Mouse (Mus musculus): ENCODE results near the gene Dpp7. TPM values are rescaled to one million over a fixed set of nuclear protein-coding genes. Genes with fewer than 3 reads are reported as not detected.

Gene Dpp7
- polyA plus RNA-seq (2015; fragmentation: Nextera tagmentation; extraction: Ambion mirVana) = 21.3 and 24.7 TPM in 2 replicates

GRCm38 (mm10) chr2:25356208-25357079, at the start of gene Dpp7:
Gene Dpp7, minus strand, starts transcription at chr2:25356359.
- H3K36me3 ChIP-seq = peaks cover 18% of the 10 kb centered on the region
- H3K9me3 ChIP-seq = no peaks in the 10 kb centered on the region
- H3K27me3 ChIP-seq = no peaks in the 10 kb centered on the region
- peak; percentile 89 for ATAC-seq (ENCODE audit: low FRiP score, low read depth)
- no peak within 1 kb of the TSS for H3K27ac ChIP-seq
- H3K4me2 ChIP-seq (replicated peaks) = peak within 1 kb of the TSS; percentile 77
- H3K4me3 ChIP-seq = peak within 1 kb of the TSS; percentile 61
- peak within 1 kb of the TSS; percentile 71 for H3K9ac ChIP-seq
- H3K4me1 ChIP-seq = peaks cover 21% of the 10 kb centered on the region
- WGBS = 5% methylated on average over 13 of the region's 13 CpGs

DNA sequence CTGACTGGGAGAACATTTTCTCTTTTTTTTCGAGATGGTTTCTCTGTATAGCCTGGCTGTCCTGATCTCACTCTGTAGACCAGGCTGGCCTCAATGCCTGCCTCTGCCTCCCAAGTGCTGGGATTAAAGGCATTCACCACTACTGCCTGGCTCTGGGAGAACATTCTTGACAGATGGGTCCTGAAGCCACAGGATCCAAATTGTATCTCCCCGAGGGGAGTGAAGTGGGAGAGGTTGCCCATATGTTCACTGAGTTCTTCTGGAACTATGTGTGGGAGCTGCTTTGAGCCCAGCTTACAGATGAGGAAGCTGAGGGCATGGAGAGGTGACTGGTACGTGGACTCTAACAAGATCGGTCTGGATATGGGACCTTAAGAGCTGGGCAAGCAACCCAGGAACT, 47.8 kb upstream of the Dpp7 start:
- peak overlapping the region; percentile 58 for H3K4me3 ChIP-seq
- H3K4me1 ChIP-seq = peaks cover 7% of the 10 kb centered on the region; the same call in 1 of the 2 replicates
- peak overlapping the region; percentile 73 for H3K4me2 ChIP-seq (replicated peaks)

DNA sequence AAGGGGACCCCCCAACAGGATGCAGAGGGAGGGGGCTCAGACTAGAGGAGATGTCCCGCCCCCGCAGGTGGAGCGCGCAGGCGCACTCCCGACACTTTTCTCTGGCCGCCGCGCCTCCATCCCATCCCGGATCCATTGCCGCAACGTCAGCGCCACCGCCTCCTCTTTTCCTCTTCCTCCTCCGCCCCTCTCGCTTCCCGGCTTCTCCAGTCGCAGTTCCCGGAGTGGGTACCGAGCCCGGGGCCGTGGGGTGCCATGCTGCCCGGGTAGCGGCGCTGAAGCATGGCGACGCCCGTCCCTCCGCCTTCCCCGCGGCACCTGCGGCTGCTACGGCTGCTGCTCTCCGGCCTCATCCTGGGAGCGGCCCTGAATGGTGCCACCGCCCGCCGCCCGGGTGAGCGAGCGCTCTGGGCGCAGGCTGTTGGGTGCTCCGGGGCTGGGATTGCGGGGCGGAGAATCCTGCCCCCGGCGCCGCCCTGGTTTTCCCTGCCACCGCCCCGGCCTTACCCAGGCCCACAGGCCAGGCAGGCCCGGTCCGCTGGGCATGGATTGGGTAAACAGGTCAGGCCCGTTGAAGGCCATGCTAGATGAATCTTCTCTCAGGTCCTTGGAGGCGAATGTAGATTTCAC, 46.9 kb upstream of the Dpp7 start:
- peaks cover 100% of the 10 kb centered on the region for H3K27me3 ChIP-seq
- peak overlapping the region; percentile 73 for H3K4me2 ChIP-seq (replicated peaks)
- 1% methylated on average over 54 of the region's 54 CpGs for WGBS
- H3K4me3 ChIP-seq = peak overlapping the region; percentile 58
- H3K9me3 ChIP-seq = no peaks in the 10 kb centered on the region
- H3K4me1 ChIP-seq = peaks cover 7% of the 10 kb centered on the region; the same call in 1 of the 2 replicates
- no peak overlapping the region for H3K27ac ChIP-seq
- no peaks in the 10 kb centered on the region for H3K36me3 ChIP-seq
- ATAC-seq (ENCODE audit: low FRiP score, low read depth) = peak; percentile 33; the same call in 1 of the 2 replicates
- peak overlapping the region; percentile 68 for H3K9ac ChIP-seq

More for the DNA sequence above, 47.8 kb upstream of the Dpp7 start:
- H3K9ac ChIP-seq = no peak overlapping the region
- H3K27ac ChIP-seq = no peak overlapping the region
- H3K27me3 ChIP-seq = peaks cover 97% of the 10 kb centered on the region
- H3K36me3 ChIP-seq = no peaks in the 10 kb centered on the region
- ATAC-seq (ENCODE audit: low FRiP score, low read depth) = no peak
- 76% methylated on average over 4 of the region's 4 CpGs for WGBS
- no peaks in the 10 kb centered on the region for H3K9me3 ChIP-seq

DNA sequence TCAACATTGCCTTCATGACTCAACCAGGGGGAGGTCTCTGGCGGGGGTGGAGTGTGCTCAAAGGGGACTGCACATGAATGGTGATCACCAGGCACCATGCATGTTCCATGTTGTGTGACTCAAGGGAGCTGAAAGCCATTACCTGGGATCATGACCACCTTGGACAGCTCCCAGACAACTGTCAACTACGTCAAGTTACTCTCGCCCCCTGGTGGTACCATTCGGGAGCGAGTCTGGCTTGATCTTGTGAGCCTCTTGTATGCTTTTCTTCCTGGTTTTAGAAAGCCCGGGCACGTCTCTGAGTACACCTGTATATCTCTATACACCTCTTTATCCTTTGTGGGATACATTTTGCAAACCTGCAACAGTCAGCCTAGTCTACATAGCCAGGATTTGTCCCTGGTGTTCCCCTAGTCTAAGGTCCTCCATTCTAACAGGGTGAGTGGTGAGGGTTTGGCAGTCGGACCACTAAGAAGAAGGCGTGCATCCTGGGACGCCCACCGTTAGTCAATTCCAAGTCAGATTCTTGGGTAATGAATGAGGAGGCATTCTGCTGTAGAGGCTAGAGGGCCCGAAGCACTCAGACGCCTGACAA, 46.3 kb upstream of the Dpp7 start:
- Histone ChIP-seq H3K27me3 (peaks cover 100% of the 10 kb centered on the region), H3K36me3 (no peaks in the 10 kb centered on the region), H3K4me1 (peaks cover 7% of the 10 kb centered on the region; the same call in 1 of the 2 replicates), H3K9me3 (no peaks in the 10 kb centered on the region), H3K4me3 (peak overlapping the region; percentile 58), H3K4me2 (replicated peaks) (peak overlapping the region; percentile 73), H3K27ac (no peak overlapping the region), H3K9ac (peak overlapping the region; percentile 68; the same call in 1 of the 2 replicates)
- no peak for ATAC-seq (ENCODE audit: low FRiP score, low read depth)
- WGBS = 2% methylated on average over 13 of the region's 13 CpGs

DNA sequence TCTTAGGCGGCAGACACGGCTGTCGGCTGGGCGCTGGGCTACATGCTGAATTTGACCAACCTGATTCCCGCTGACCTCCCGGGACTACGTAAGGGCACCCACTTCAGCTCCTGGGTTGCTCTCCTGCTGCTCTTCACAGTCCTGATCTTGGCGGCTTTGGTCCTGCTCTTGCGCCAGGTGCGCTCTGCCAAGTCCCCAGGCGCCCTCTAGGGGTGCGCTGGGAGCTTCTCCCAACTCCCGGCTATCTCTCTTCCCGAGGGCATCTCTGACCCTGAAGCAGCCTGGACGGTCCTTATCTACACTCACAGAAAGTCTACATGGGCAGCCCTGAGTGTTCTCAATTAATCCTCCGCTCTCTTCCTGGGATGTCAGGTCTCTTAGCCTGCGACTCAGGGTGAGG, 44.6 kb upstream of the Dpp7 start:
- Histone ChIP-seq H3K27ac (no peak overlapping the region), H3K36me3 (no peaks in the 10 kb centered on the region), H3K4me2 (replicated peaks) (peak overlapping the region; percentile 23; the same call in 1 of the 2 replicates), H3K4me3 (no peak overlapping the region; the same call in 1 of the 2 replicates), H3K4me1 (peaks cover 12% of the 10 kb centered on the region), H3K9me3 (no peaks in the 10 kb centered on the region), H3K27me3 (peaks cover 100% of the 10 kb centered on the region), H3K9ac (no peak overlapping the region)
- WGBS = 4% methylated on average over 17 of the region's 17 CpGs
- ATAC-seq (ENCODE audit: low FRiP score, low read depth) = no peak

GRCm38 (mm10) chr2:25400291-25400690, 44.1 kb upstream of the Dpp7 start:
- Histone ChIP-seq H3K9ac (no peak overlapping the region), H3K4me3 (no peak overlapping the region; the same call in 1 of the 2 replicates), H3K9me3 (no peaks in the 10 kb centered on the region), H3K27me3 (peaks cover 100% of the 10 kb centered on the region), H3K4me2 (replicated peaks) (peak overlapping the region; percentile 23; the same call in 1 of the 2 replicates), H3K36me3 (no peaks in the 10 kb centered on the region), H3K27ac (no peak overlapping the region), H3K4me1 (peaks cover 15% of the 10 kb centered on the region)
- WGBS = 27% methylated on average over 16 of the region's 16 CpGs
- no peak for ATAC-seq (ENCODE audit: low FRiP score, low read depth)

DNA sequence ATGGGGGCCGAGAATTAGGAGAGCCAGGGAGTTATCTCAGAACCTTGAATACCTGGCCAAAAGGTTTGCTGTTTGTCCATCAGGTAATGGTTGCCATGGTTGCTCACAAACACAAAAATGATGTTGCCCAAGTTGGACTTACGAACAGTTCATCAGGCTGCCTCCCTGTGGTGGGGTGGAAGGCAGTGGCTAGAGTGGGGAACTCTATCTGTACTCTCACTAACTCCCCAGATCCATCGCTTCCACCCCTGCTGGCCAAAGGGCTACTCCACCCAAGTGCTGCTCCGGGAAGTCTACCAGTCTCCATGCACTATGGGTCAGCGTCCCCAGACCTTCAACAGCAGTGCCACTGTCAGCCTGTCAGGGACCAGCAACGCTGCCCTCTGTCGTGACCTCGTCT, 42.9 kb upstream of the Dpp7 start, which contains the start of gene Npdc1:
Gene Npdc1 (plus strand): TSS at position 301 of the 400 bp plus-strand sequence.
- Histone ChIP-seq H3K4me3 (no peak within 1 kb of the TSS), H3K4me1 (peaks cover 19% of the 10 kb centered on the region), H3K9ac (no peak within 1 kb of the TSS), H3K9me3 (no peaks in the 10 kb centered on the region), H3K4me2 (replicated peaks) (no peak within 1 kb of the TSS), H3K27me3 (peaks cover 100% of the 10 kb centered on the region), H3K27ac (no peak within 1 kb of the TSS), H3K36me3 (no peaks in the 10 kb centered on the region)
- WGBS = 69% methylated on average over 8 of the region's 8 CpGs
- no peak for ATAC-seq (ENCODE audit: low FRiP score, low read depth)

- ATAC-seq (ENCODE audit: low FRiP score, low read depth) = no peak
- Histone ChIP-seq H3K4me3 (no peak overlapping the region), H3K9me3 (no peaks in the 10 kb centered on the region), H3K27me3 (peaks cover 100% of the 10 kb centered on the region), H3K4me2 (replicated peaks) (no peak overlapping the region), H3K9ac (no peak overlapping the region), H3K36me3 (no peaks in the 10 kb centered on the region), H3K4me1 (peaks cover 16% of the 10 kb centered on the region), H3K27ac (no peak overlapping the region)
- WGBS = 90% methylated on average over 7 of the region's 7 CpGs
These were observed 41.9 kb upstream of the Dpp7 start for GRCm38 (mm10) chr2:25398065-25398464.

DNA sequence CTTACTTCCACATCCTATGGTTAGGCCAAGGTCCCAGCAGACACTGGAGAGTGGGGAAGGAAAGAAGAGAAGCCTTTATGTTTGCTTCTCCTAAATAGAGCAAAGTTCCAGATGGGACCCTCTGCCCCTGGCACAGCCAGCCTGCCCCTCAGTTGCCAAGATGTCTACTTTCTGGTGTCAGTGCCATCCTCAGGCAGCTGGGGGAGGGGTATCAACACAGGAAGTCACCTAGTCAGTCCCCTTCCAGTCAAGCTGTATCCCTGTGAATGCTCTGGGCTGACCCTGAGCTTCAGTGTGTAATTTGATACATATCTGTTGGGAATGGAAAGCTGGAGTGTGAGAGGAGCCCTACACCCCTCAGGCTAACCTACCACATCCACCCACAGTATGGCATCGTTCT, 40.9 kb upstream of the Dpp7 start:
- 33% methylated on average over 1 of the region's 1 CpGs for WGBS
- H3K4me2 ChIP-seq (replicated peaks) = no peak overlapping the region
- H3K27me3 ChIP-seq = peaks cover 97% of the 10 kb centered on the region
- H3K4me3 ChIP-seq = no peak overlapping the region
- H3K27ac ChIP-seq = no peak overlapping the region
- no peak for ATAC-seq (ENCODE audit: low FRiP score, low read depth)
- H3K9me3 ChIP-seq = no peaks in the 10 kb centered on the region
- H3K36me3 ChIP-seq = no peaks in the 10 kb centered on the region
- no peak overlapping the region for H3K9ac ChIP-seq
- peaks cover 13% of the 10 kb centered on the region for H3K4me1 ChIP-seq

GRCm38 (mm10) chr2:25396597-25396983, 40.4 kb upstream of the Dpp7 start:
- no peak overlapping the region for H3K4me3 ChIP-seq
- 23% methylated on average over 3 of the region's 3 CpGs for WGBS
- no peak overlapping the region for H3K27ac ChIP-seq
- H3K27me3 ChIP-seq = peaks cover 96% of the 10 kb centered on the region
- H3K36me3 ChIP-seq = no peaks in the 10 kb centered on the region
- no peak for ATAC-seq (ENCODE audit: low FRiP score, low read depth)
- H3K4me2 ChIP-seq (replicated peaks) = peak overlapping the region; percentile 64
- H3K4me1 ChIP-seq = peaks cover 13% of the 10 kb centered on the region
- no peak overlapping the region for H3K9ac ChIP-seq
- H3K9me3 ChIP-seq = no peaks in the 10 kb centered on the region

DNA sequence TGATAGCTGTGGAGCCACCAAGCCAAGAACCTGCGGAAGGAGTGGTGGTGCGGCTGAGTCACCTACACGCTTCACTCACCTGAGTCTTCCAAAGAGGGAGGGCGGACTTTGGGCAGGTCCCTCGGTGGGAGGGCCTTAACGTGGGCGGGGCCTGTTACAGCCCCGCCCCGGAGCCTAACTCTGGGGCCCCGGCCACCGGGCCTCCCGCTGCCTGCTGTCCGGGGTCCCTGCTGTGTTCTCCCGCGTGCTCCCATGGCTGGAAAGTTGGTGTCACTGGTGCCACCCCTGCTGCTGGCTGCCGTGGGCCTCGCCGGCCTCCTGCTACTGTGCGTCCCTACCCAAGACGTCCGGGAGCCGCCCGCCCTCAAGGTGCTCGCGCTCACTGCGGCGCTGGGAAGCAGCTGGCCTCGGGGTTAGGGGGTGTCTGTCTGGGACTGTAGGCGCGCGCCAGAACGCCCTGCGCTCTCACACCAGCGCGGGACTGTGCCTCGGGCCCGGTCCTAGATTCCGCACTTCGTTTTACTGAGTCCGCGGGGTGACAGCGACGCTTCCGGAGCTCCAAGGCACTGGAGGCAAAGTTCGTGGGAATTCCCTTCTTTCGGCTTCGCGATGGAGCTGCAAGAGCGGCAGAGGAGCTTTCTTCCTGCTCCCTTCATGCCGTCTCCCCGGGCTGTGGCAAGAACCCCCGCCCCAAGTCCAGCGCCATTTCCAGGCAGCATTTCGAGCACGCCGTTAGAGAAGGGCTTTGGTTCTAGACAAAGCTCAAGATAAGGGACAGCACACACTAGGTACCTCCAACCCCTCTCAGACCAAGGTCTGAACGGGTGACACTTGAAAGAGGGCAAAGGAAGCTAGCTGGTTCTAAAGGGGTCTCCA, 39.8 kb upstream of the Dpp7 start, which contains the start of gene Entpd2:
Gene Entpd2 (plus strand): TSS at position 154 of the 876 bp plus-strand sequence.
- no peak for ATAC-seq (ENCODE audit: low FRiP score, low read depth)
- H3K9ac ChIP-seq = no peak within 1 kb of the TSS
- WGBS = under 1% methylated on average over 55 of the region's 57 CpGs

More for the DNA sequence above, 39.8 kb upstream of the Dpp7 start, which contains the start of gene Entpd2:
- H3K9me3 ChIP-seq = no peaks in the 10 kb centered on the region
- H3K27ac ChIP-seq = no peak within 1 kb of the TSS
- H3K27me3 ChIP-seq = peaks cover 90% of the 10 kb centered on the region
- H3K36me3 ChIP-seq = no peaks in the 10 kb centered on the region
- peak within 1 kb of the TSS; percentile 64 for H3K4me2 ChIP-seq (replicated peaks)
- peaks cover 13% of the 10 kb centered on the region for H3K4me1 ChIP-seq
- H3K4me3 ChIP-seq = peak within 1 kb of the TSS; percentile 42
